Mouse (Mus musculus): Measurements from ENCODE around the gene Gm10295.

The Gm10295 gene

GRCm38 (mm10) chr7:71368543-71369181 is 17.4 kb upstream of the Gm10295 start:
- in situ Hi-C loops (cut with MboI, MseI): loop anchor here (5.0 kb wide), 1 partner anchor 769 kb away; no protein-coding TSS in a partner anchor

DNA sequence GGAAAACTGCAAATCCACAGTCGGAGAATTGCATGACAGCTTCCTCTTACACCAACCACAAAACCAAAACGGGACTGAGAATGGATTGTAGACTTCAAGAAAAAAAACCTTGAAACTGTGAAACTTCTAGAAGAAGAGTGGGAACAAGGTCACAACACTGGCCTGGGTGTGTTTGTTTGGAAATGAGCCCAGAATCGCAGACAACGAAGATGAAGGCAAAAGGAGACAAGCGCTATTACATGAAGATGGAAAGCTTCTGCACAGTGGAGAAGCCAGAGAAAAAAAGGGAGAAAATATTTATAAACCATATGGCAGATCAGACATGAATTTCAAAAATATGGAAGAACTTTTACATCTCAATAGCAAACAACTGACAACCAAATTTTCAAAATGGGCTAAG is 4.3 kb upstream of the Gm10295 start:
- in situ Hi-C loops (cut with MboI, MseI): no loop called here

DNA sequence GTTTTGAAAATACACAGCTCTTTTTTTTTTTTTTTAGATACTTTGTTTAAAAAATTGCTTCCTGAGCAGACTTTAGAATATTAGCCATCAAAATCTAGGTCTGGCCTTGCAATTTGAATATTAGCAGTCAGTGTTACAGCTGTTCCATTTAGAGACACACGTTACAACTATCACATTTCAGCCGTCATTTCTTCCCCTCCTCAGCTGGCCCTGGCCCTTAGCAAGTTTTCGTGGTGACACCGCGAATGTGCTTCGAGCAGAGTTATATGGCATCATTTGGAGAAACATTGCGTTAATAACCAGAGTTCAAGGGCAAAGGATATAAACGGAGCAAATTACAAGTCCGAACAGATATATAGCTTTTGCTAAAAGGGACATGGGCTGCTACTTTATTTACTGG is 2.4 kb downstream of the Gm10295 start:
- in situ Hi-C loops (cut with MboI, MseI): no loop called here

GRCm38 (mm10) chr7:71324919-71325583 is 26.2 kb downstream of the Gm10295 start:
- in situ Hi-C loops (cut with MboI, MseI): no loop called here

- in situ Hi-C loops (cut with MboI, MseI): no loop called here
These were observed 38.0 kb downstream of the Gm10295 start for GRCm38 (mm10) chr7:71313148-71313765.

DNA sequence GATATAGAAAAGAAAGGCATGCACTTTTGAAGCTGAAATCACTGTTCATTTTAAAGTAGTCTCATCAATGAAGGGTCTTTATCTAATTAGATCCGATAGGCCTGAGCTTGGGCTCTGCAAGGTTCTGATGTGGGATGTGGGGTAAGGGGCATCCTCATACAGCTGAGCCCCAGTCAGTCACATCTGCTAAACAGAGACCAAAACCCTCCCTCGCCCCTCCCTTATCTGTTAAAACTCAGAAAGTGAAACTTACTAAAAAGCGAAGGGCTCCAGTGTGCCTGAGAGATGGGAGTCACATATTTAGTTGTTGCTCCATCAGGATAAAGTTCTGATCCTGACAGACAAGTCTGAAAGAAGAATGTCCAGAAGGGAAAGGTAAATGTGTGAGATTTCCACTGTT is 38.9 kb downstream of the Gm10295 start:
- in situ Hi-C loops (cut with MboI, MseI): no loop called here

DNA sequence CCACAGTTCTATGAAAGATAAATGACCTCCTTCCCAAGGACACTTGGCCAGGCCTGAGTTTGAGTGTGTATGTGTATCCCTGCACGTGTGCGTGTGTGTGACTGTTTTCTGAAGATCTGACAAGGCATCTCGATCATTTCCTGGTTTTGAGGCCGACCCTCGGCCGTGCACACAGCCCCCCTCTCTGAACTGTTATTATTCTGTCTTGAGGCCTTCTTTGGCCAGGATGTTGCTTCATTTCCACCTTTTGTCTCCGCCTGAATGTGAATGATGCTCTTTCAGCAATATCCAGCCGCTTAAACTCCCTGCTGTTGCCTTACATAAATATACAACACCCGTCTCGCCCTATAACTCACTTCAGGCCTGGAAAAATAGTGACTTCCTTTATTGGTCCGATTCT is 39.9 kb downstream of the Gm10295 start:
- in situ Hi-C loops (cut with MboI, MseI): no loop called here

DNA sequence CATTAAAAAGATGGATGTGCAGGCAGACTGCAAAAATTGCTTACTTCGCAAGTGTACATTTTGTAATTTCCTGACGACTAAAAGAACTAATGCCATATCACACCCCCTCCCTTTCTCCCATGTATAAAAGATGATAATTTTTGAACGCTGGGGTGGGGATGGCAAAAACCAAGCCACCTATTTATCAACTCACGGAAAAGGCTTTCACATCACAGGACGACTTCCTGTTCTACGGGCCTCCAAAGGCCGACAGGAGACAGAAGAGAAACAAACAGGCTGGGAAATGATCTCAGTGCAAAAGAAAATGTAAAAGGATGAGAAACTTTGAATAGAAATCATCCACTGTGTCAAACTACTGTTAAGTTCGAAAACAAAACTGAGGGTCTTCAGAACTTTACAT is 43.2 kb downstream of the Gm10295 start:
- in situ Hi-C loops (cut with MboI, MseI): no loop called here

DNA sequence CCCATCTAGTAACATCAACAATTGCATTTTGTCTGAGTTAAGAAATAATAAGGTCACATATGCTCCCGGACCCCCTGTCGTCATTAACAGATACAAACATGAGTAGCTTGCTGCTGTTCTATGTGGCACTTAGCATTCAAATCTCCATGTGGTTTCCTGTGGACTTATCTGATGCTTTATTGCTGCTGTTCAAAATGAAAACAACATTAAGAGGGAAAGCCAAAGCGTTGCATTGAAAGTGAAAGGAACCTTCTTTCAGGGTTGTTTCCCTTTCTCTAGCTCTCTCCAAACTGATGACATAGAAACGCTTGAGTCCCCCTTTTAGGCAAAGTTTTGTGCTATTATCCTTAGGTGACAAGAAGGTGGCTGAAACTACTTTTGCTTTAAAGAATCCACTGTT is 48.6 kb downstream of the Gm10295 start:
- in situ Hi-C loops (cut with MboI, MseI): no loop called here
